Mouse (Mus musculus): Measurements from ENCODE around the gene Lenep. TPM values are rescaled to one million over a fixed set of nuclear protein-coding genes. Genes with fewer than 3 reads are reported as not detected.
A peak's percentile ranks its signal among the peaks of the same experiment; 100 is the strongest.

The Lenep gene
- polyA plus RNA-seq, 1 experiment from 2014 or later: 0.26 TPM

GRCm38 (mm10) chr3:89385451-89385850, 17.1 kb downstream of the Lenep start:
- Histone ChIP-seq H3K4me3 (no peak overlapping the region), H3K36me3 (no peaks in the 10 kb centered on the region), H3K4me1 (peaks cover 58% of the 10 kb centered on the region), H3K9me3 (replicated peaks) (no peaks in the 10 kb centered on the region), H3K27me3 (ENCODE audit: low read depth, poor library complexity, severe bottlenecking) (peaks cover 28% of the 10 kb centered on the region), H3K27ac (peak overlapping the region; percentile 54; the same call in 1 of the 2 replicates)
- DNase-seq (ENCODE audit: low spot score): no peak
- WGBS: 39% methylated on average over 11 of the region's 11 CpGs

GRCm38 (mm10) chr3:89384331-89385076, 18.1 kb downstream of the Lenep start:
- WGBS: 78% methylated on average over 12 of the region's 12 CpGs
- Histone ChIP-seq H3K4me1 (peaks cover 55% of the 10 kb centered on the region), H3K4me3 (no peak overlapping the region), H3K36me3 (no peaks in the 10 kb centered on the region), H3K27me3 (ENCODE audit: low read depth, poor library complexity, severe bottlenecking) (peaks cover 21% of the 10 kb centered on the region; the same call in 1 of the 2 replicates), H3K27ac (peak overlapping the region; percentile 54; the same call in 1 of the 2 replicates), H3K9me3 (replicated peaks) (no peaks in the 10 kb centered on the region)
- no peak for DNase-seq (ENCODE audit: low spot score)

- Histone ChIP-seq H3K27ac (no peak overlapping the region), H3K27me3 (ENCODE audit: low read depth, poor library complexity, severe bottlenecking) (peaks cover 18% of the 10 kb centered on the region; the same call in 1 of the 2 replicates), H3K4me3 (no peak overlapping the region), H3K36me3 (no peaks in the 10 kb centered on the region), H3K4me1 (peaks cover 55% of the 10 kb centered on the region), H3K9me3 (replicated peaks) (no peaks in the 10 kb centered on the region)
- no peak for DNase-seq (ENCODE audit: low spot score)
- 87% methylated on average over 5 of the region's 5 CpGs for WGBS
Observed at GRCm38 (mm10) chr3:89383651-89384255, 18.8 kb downstream of the Lenep start.

GRCm38 (mm10) chr3:89382950-89383349, 19.6 kb downstream of the Lenep start:
- no peak for DNase-seq (ENCODE audit: low spot score)
- Histone ChIP-seq H3K36me3 (no peaks in the 10 kb centered on the region), H3K27ac (no peak overlapping the region), H3K27me3 (ENCODE audit: low read depth, poor library complexity, severe bottlenecking) (peaks cover 18% of the 10 kb centered on the region; the same call in 1 of the 2 replicates), H3K4me3 (no peak overlapping the region), H3K9me3 (replicated peaks) (no peaks in the 10 kb centered on the region), H3K4me1 (peaks cover 55% of the 10 kb centered on the region)
- WGBS: 78% methylated on average over 5 of the region's 5 CpGs

GRCm38 (mm10) chr3:89382033-89382882, 20.3 kb downstream of the Lenep start:
- 86% methylated on average over 9 of the region's 9 CpGs for WGBS
- Histone ChIP-seq H3K4me1 (peaks cover 53% of the 10 kb centered on the region), H3K27me3 (ENCODE audit: low read depth, poor library complexity, severe bottlenecking) (peaks cover 18% of the 10 kb centered on the region; the same call in 1 of the 2 replicates), H3K4me3 (no peak overlapping the region), H3K36me3 (no peaks in the 10 kb centered on the region), H3K9me3 (replicated peaks) (no peaks in the 10 kb centered on the region), H3K27ac (no peak overlapping the region)
- no peak for DNase-seq (ENCODE audit: low spot score)

- Histone ChIP-seq H3K36me3 (no peaks in the 10 kb centered on the region), H3K27ac (no peak overlapping the region), H3K27me3 (ENCODE audit: low read depth, poor library complexity, severe bottlenecking) (peaks cover 12% of the 10 kb centered on the region; the same call in 1 of the 2 replicates), H3K4me1 (peaks cover 43% of the 10 kb centered on the region), H3K9me3 (replicated peaks) (no peaks in the 10 kb centered on the region), H3K4me3 (no peak overlapping the region)
- DNase-seq (ENCODE audit: low spot score): no peak
- 84% methylated on average over 11 of the region's 11 CpGs for WGBS
Observed at GRCm38 (mm10) chr3:89381233-89381632, 21.4 kb downstream of the Lenep start.

GRCm38 (mm10) chr3:89380711-89381110, 21.9 kb downstream of the Lenep start:
- no peak for DNase-seq (ENCODE audit: low spot score)
- Histone ChIP-seq H3K36me3 (no peaks in the 10 kb centered on the region), H3K9me3 (replicated peaks) (no peaks in the 10 kb centered on the region), H3K4me1 (peaks cover 38% of the 10 kb centered on the region), H3K27me3 (ENCODE audit: low read depth, poor library complexity, severe bottlenecking) (peaks cover 11% of the 10 kb centered on the region; the same call in 1 of the 2 replicates), H3K4me3 (no peak overlapping the region), H3K27ac (no peak overlapping the region)
- WGBS: 94% methylated on average over 18 of the region's 18 CpGs

- WGBS: 94% methylated on average over 14 of the region's 14 CpGs
- H3K4me3 ChIP-seq: no peak overlapping the region
- H3K27me3 ChIP-seq (ENCODE audit: low read depth, poor library complexity, severe bottlenecking): 0 out of 2 replicates have a peak, but pooled peaks cover 6% of the 10 kb centered on the region
- H3K36me3 ChIP-seq: no peaks in the 10 kb centered on the region
- DNase-seq (ENCODE audit: low spot score): no peak
- H3K4me1 ChIP-seq: peaks cover 34% of the 10 kb centered on the region
- H3K9me3 ChIP-seq (replicated peaks): no peaks in the 10 kb centered on the region
- no peak overlapping the region for H3K27ac ChIP-seq
Observed at GRCm38 (mm10) chr3:89380291-89380690, 22.3 kb downstream of the Lenep start.

GRCm38 (mm10) chr3:89379388-89380131, 23.0 kb downstream of the Lenep start:
- no peaks in the 10 kb centered on the region for H3K9me3 ChIP-seq (replicated peaks)
- H3K27ac ChIP-seq: peak overlapping the region; percentile 91
- peaks cover 26% of the 10 kb centered on the region for H3K4me1 ChIP-seq
- 90% methylated on average over 31 of the region's 31 CpGs for WGBS
- no peak for DNase-seq (ENCODE audit: low spot score)
- no peaks in the 10 kb centered on the region for H3K27me3 ChIP-seq (ENCODE audit: low read depth, poor library complexity, severe bottlenecking)
- H3K36me3 ChIP-seq: no peaks in the 10 kb centered on the region
- H3K4me3 ChIP-seq: peak overlapping the region; percentile 64; the same call in 1 of the 2 replicates

- H3K27me3 ChIP-seq (ENCODE audit: low read depth, poor library complexity, severe bottlenecking): no peaks in the 10 kb centered on the region
- H3K27ac ChIP-seq: peak overlapping the region; percentile 91
- H3K36me3 ChIP-seq: no peaks in the 10 kb centered on the region
- H3K4me1 ChIP-seq: peaks cover 24% of the 10 kb centered on the region
- WGBS: 1% methylated on average over 29 of the region's 29 CpGs
- H3K9me3 ChIP-seq (replicated peaks): no peaks in the 10 kb centered on the region
- peak; percentile 95 for DNase-seq (ENCODE audit: low spot score)
- H3K4me3 ChIP-seq: peak overlapping the region; percentile 64
Observed at GRCm38 (mm10) chr3:89378394-89379067, 24.1 kb downstream of the Lenep start.

- H3K4me1 ChIP-seq: peaks cover 29% of the 10 kb centered on the region
- no peaks in the 10 kb centered on the region for H3K27me3 ChIP-seq (ENCODE audit: low read depth, poor library complexity, severe bottlenecking)
- no peaks in the 10 kb centered on the region for H3K9me3 ChIP-seq (replicated peaks)
- no peaks in the 10 kb centered on the region for H3K36me3 ChIP-seq
- no peak for DNase-seq (ENCODE audit: low spot score)
- H3K27ac ChIP-seq: peak overlapping the region; percentile 91
- 71% methylated on average over 4 of the region's 4 CpGs for WGBS
- peak overlapping the region; percentile 64 for H3K4me3 ChIP-seq
Observed at GRCm38 (mm10) chr3:89377831-89378230, 24.8 kb downstream of the Lenep start.
